Mouse (Mus musculus) cerebellum, adult 2 months (tissue): ENCODE measurements at regions not wholly inside any gene's neighbourhood (a gene's known extent, or its start where the extent isn't known, plus 50 kb on each side); places are given as distances from the start of the nearest gene placed in this dataset.

Experiments used
- CTCF ChIP-seq: fragments of 200-500 bp; IDR thresholded peaks from 2 replicates; pipeline ENCODE4 v1.5.1; 2011; ENCODE audit warnings: low read depth, mild to moderate bottlenecking, control low read depth, low read length, moderate library complexity, borderline replicate concordance; ENCODE audit not compliant: insufficient read depth
- POLR2A ChIP-seq: fragments of 200-500 bp; IDR thresholded peaks from 2 replicates; pipeline ENCODE4 v1.6.1; 2011; ENCODE audit warnings: low read length, control low read depth, borderline replicate concordance; ENCODE audit not compliant: insufficient read depth

- TF ChIP-seq CTCF = no peak
- no peak for TF ChIP-seq POLR2A
Observed at GRCm38 (mm10) chr4:39765586-39765985, 315.5 kb downstream of the 1700009N14Rik start.
